Mouse (Mus musculus) liver, postnatal 0 days (tissue): ENCODE data around the gene Arhgap1.

Experiments used
- CTCF ChIP-seq: sonication (generic); IDR thresholded peaks from 2 replicates; pipeline ENCODE4 v1.5.1; 2016; ENCODE audit warnings: antibody characterized with exemption, low read depth
- EP300 ChIP-seq: IDR thresholded peaks from 2 replicates; pipeline ENCODE4 v1.6.1; 2016; ENCODE audit warnings: antibody characterized with exemption, low read depth, mild to moderate bottlenecking

DNA sequence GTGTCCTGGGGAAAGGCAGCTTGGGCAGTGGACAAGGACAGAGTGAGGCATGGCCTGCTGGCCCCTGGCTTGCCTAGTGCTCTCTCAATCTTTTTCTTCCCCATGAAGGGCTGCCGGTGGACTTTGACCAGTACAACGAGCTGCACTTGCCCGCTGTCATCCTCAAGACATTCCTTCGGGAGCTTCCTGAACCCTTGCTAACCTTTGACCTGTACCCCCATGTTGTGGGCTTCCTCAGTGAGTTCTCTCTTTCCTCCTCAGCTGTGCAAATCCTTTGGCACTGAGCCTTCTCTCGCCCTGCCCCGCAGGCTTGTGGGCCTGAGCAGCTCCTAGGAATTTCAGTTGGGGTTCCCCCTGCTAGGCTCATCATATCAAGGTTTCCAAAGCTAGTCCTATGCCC lies 20.4 kb downstream of the Arhgap1 start:
- no peak for TF ChIP-seq CTCF
- no peak for TF ChIP-seq EP300
